Mouse (Mus musculus): Measurements from ENCODE around the gene Fahd1.
A peak's percentile ranks its signal among the peaks of the same experiment; 100 is the strongest.

Gene Fahd1

GRCm38 (mm10) chr17:24842631-24843030 lies 7.5 kb downstream of the Fahd1 start:
- DNase-seq = no peak

DNA sequence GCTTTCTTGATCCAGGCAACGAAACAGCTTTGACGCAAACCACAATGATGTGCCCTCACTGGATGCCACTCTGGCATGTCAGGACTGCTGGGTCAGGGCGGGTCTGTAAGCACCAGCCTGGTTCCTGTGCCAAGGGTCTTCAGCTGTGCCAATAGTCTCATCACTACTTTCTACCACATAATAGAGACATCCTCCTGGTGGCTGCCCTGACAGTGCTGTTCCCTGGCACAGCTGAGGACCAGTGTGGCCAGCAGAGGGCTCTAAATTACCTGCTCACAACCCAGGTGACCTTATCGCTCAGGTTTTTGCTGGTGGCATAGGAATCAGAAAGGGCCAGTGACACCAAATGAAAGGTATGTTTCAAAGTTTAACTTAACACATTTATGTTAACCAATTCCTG lies 9.0 kb downstream of the Fahd1 start:
- no peak for DNase-seq

DNA sequence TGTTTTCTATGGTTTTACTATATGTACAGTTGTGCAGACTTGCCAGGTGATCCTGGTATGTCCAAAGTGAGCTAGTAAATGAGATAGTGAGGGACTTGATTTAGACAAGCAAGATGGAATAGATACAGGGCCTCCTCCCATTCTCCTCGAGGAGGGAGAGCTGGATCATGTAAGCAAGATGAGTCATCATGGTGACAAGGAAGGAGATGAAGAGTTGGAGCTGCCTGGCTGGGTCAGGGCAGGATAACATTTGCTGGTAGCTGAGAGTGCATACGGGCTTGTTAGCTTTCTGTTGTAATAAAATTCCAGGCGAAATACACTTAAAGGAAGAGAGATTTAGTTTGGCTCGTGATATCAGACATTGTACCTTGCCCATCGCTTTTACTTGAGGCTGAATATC lies 9.8 kb downstream of the Fahd1 start:
- DNase-seq = no peak

GRCm38 (mm10) chr17:24839842-24840241 lies 10.3 kb downstream of the Fahd1 start, which contains the start of gene Hagh:
Gene Hagh, plus strand, starts transcription at chr17:24840143.
- no peak for DNase-seq

- no peak for DNase-seq
These were observed 28.5 kb downstream of the Fahd1 start for GRCm38 (mm10) chr17:24821351-24822280.

GRCm38 (mm10) chr17:24819469-24819868 lies 30.7 kb downstream of the Fahd1 start:
- no peak for DNase-seq

GRCm38 (mm10) chr17:24818172-24818571 lies 32.0 kb downstream of the Fahd1 start:
- DNase-seq = no peak

DNA sequence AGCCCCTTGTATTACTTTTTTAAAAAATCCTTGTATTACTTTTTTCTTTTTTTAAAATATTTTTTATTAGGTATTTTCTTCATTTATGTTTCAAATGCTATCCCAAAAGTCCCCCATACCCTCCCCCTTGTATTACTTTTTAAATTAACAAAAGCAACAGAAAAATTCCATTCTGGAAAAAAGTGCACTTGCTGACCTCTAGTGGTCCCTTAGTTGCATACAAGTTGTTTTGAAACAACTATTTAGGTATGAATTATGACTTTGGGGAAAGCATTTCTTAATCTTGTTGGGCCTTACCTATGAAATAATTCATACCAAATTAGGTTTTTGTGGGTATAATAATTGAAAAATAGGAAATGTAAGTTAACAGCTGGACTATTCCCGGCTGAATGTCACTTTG lies 32.7 kb downstream of the Fahd1 start:
- no peak for DNase-seq

GRCm38 (mm10) chr17:24815256-24815655 lies 34.9 kb downstream of the Fahd1 start:
- DNase-seq = no peak

DNA sequence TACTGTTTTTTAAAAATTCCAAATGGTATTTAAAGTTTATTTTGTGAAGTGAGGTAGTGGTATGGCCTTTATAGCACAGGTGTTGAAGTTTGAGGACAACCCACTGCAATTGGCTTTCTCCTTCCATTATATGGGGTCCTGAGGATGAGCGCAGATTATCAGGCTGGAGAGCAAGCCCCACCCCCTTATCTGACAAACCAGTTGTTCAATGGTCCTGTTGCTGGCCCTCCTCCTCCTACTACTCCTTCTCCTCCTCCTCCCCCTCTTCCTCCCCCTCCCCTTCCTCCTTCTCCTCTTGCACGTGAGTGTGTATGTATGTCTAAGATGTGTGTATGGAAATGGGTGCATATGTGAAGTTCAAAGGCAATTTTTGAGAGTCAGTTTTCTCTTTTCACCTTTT lies 37.9 kb downstream of the Fahd1 start:
- no peak for DNase-seq

DNA sequence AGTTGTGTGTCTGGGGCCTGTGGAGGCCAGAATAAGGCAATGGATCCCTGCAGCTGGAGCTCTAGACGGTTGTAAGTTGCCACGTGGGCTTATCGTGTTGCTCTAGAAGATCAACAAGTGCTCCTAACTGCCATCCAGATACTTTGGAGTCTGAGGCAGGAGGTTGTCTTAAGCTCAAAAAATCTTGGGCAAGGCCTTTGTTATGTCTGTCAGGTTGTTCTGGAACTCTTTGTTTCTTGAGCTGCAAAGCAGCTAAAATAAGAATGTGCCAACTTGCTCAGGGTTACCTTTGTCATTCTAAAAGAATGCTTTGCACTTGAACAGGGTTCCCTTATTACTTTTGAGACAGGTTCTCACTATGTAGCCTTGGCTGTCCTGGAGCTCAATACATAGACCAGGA lies 39.0 kb downstream of the Fahd1 start:
- DNase-seq = no peak

DNA sequence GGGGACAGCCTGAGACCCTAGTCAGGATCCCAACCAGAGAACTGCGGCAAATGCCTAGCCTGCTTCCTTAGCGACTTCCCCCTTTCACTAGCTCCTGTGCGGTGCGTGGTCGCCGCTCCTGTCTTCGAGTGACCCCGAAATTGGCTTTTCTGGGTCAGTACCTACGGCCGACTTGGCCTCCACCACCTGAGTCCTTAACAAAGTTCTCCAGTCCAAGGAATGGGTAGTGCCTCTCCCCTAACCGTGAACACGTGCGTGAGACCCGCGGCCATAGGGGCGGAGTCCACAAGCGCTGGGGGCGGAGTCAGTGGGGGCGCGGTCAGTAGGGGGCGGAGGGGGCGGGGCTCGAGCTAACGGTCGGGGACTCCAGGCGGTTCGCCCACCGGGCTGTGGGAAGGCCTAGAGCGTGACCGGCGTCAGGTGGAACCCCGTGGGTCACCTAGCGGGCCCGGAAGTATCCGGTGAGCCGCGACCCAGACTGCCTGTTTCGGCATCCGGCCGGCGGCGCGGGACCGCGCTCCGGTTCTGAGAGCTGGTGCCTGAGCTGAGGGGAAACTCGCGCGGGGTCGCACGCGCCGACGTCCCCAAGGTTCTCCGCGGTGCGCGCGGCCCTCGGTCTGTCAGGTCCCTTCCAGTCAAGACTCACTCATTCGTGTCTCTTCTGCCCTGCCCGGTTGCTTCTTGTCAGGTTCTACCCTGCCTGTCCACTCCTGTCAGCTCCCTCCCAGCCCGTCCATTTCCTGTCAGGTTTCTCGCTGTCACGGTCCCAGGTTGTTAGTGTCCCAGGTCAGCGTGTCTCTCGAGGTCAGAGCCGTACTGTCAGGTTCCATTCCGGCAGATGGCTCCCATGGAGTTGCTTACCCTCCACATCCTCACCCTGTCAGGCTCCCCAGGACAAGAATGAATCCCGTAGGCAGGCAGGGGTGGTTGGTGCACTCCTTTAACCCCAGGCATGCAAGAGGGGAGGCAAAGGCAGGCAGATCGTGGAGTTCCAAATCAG lies 45.9 kb downstream of the Fahd1 start, which contains the start of gene Meiob:
TSS of gene Meiob (plus strand) at position 338 of the 1,000 bp plus-strand sequence.
- peak; percentile 6 for DNase-seq

DNA sequence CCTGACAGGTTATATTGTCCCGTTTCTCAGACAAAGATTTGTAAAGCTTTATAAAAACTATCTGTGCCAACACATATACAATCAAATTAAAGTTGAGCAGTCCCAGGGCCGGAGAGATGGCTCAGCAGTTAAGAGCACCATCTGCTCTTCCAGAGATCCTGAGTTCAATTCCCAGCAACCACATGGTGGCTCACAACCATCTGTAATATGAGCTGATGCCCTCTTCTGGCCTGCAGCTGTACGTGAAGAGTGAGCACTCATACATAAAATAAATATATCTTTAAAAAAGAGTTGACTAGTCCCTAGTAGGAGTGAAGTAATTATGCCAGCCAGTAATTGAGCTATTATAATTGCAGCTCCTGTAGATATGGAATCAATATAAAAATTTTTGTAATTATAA lies 49.6 kb downstream of the Fahd1 start:
- no peak for DNase-seq

- DNase-seq = no peak
These were observed 50.7 kb downstream of the Fahd1 start for GRCm38 (mm10) chr17:24799476-24799875.
